Mouse (Mus musculus): ENCODE data around the gene Pml. TPM values are rescaled to one million over a fixed set of nuclear protein-coding genes. Genes with fewer than 3 reads are reported as not detected.
"Not testable (repeated sequence)": the region's sequence is repeated elsewhere in the genome, so short reads cannot be mapped to it uniquely, and the experiment has no call there.

Pml gene
- polyA plus RNA-seq, 1 experiment from 2014 or later, result 15.3 TPM

GRCm38 (mm10) chr9:58275115-58275774, 25.7 kb upstream of the Pml start:
- peak; percentile 87 for ATAC-seq (ENCODE audit: low read depth)
- Histone ChIP-seq H3K27ac (replicated peaks; ENCODE audit: low read depth, low read length) (peak overlapping the region; percentile 81), H3K27me3 (replicated peaks; ENCODE audit: control insufficient read depth, insufficient read depth, low read length) (no peaks in the 10 kb centered on the region), H3K4me2 (ENCODE audit: low read depth, low read length) (peak overlapping the region; percentile 30), H3K4me1 (ENCODE audit: control insufficient read depth, insufficient read depth, low read length) (peaks cover 16% of the 10 kb centered on the region), H3K9me3 (ENCODE audit: control insufficient read depth, low read length) (no peaks in the 10 kb centered on the region), H3K4me3 (ENCODE audit: low read depth, low read length) (no peak overlapping the region; the same call in 1 of the 2 replicates), H3K9ac (ENCODE audit: low read depth, low read length) (peak overlapping the region; percentile 16; the same call in 1 of the 2 replicates), H3K36me3 (ENCODE audit: control insufficient read depth, insufficient read depth, low read length) (no peaks in the 10 kb centered on the region)
- WGBS, result 7% methylated on average over 8 of the region's 8 CpGs
- DNase-seq (ENCODE audit: low spot score), result peak; percentile 88

DNA sequence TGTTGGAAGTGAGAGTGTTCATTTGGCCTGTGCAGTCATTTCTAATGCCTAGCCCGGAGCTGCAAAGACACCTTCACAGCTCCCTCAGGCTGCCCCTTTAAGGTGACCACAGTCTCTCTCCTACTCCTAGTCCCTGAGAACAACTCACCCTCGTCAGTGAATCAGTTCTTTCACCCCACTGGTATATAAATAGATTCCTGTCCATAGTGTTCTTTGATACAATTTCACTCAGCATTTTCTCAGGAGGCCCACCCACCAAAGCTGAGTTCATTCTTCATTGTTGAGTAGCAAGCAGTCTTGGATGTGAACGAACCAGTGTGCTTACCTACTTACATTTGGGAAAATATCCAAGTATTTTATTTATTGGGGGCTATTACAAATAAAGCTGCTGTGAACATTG, 25.0 kb upstream of the Pml start:
- WGBS, result 43% methylated on average over 3 of the region's 3 CpGs
- H3K4me1 ChIP-seq (ENCODE audit: control insufficient read depth, insufficient read depth, low read length), result peaks cover 16% of the 10 kb centered on the region
- H3K9me3 ChIP-seq (ENCODE audit: control insufficient read depth, low read length), result no peaks in the 10 kb centered on the region
- H3K36me3 ChIP-seq (ENCODE audit: control insufficient read depth, insufficient read depth, low read length), result no peaks in the 10 kb centered on the region
- H3K4me2 ChIP-seq (ENCODE audit: low read depth, low read length), result no peak overlapping the region
- no peak overlapping the region for H3K9ac ChIP-seq (ENCODE audit: low read depth, low read length)
- H3K27me3 ChIP-seq (replicated peaks; ENCODE audit: control insufficient read depth, insufficient read depth, low read length), result no peaks in the 10 kb centered on the region
- H3K4me3 ChIP-seq (ENCODE audit: low read depth, low read length), result no peak overlapping the region
- ATAC-seq (ENCODE audit: low read depth), result no peak
- DNase-seq (ENCODE audit: low spot score), result no peak
- H3K27ac ChIP-seq (replicated peaks; ENCODE audit: low read depth, low read length), result peak overlapping the region; percentile 81

GRCm38 (mm10) chr9:58274101-58274604, 24.6 kb upstream of the Pml start:
- no peak overlapping the region for H3K4me2 ChIP-seq (ENCODE audit: low read depth, low read length)
- no peaks in the 10 kb centered on the region for H3K9me3 ChIP-seq (ENCODE audit: control insufficient read depth, low read length)
- 66% methylated on average over 7 of the region's 7 CpGs for whole genome bisulfite sequencing
- peak overlapping the region; percentile 81; the same call in 1 of the 2 replicates for H3K27ac ChIP-seq (replicated peaks; ENCODE audit: low read depth, low read length)
- H3K27me3 ChIP-seq (replicated peaks; ENCODE audit: control insufficient read depth, insufficient read depth, low read length), result no peaks in the 10 kb centered on the region
- DNase-seq (ENCODE audit: low spot score) (no peak), ATAC-seq (ENCODE audit: low read depth) (no peak)
- no peaks in the 10 kb centered on the region for H3K36me3 ChIP-seq (ENCODE audit: control insufficient read depth, insufficient read depth, low read length)
- no peak overlapping the region for H3K9ac ChIP-seq (ENCODE audit: low read depth, low read length)
- H3K4me1 ChIP-seq (ENCODE audit: control insufficient read depth, insufficient read depth, low read length), result peaks cover 16% of the 10 kb centered on the region
- H3K4me3 ChIP-seq (ENCODE audit: low read depth, low read length), result no peak overlapping the region

GRCm38 (mm10) chr9:58272855-58273254, 23.3 kb upstream of the Pml start:
- no peaks in the 10 kb centered on the region for H3K9me3 ChIP-seq (ENCODE audit: control insufficient read depth, low read length)
- WGBS, result 77% methylated on average over 9 of the region's 9 CpGs
- no peak for ATAC-seq (ENCODE audit: low read depth)

DNA sequence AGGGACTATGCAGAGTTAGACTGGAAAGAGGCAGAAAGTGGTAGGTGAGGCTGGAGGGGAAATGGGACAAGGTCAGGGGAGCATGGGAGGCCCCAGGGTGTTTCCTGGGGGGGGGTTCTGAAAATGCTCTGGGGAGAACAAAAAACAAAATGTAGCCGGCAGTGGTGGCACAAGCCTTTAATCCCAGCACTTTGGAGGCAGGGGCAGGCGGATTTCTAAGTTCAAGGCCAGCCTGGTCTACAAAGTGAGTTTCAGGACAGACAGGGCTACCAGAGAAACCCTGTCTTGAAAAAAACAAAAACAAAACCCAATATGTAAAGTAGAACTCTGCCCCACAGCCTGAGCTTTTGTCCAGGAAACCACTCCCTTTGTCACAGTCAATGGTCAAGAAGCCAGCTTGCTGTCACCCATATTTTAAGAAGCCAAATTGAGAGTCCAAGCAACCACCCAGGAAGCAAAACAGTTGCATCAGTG, 22.5 kb upstream of the Pml start:
- DNase-seq (ENCODE audit: low spot score) (no peak), ATAC-seq (ENCODE audit: low read depth) (no peak)
- Histone ChIP-seq H3K4me2 (ENCODE audit: low read depth, low read length) (no peak overlapping the region), H3K27me3 (replicated peaks; ENCODE audit: control insufficient read depth, insufficient read depth, low read length) (no peaks in the 10 kb centered on the region), H3K27ac (replicated peaks; ENCODE audit: low read depth, low read length) (no peak overlapping the region), H3K9ac (ENCODE audit: low read depth, low read length) (no peak overlapping the region), H3K4me1 (ENCODE audit: control insufficient read depth, insufficient read depth, low read length) (peaks cover 16% of the 10 kb centered on the region), H3K9me3 (ENCODE audit: control insufficient read depth, low read length) (no peaks in the 10 kb centered on the region), H3K36me3 (ENCODE audit: control insufficient read depth, insufficient read depth, low read length) (no peaks in the 10 kb centered on the region), H3K4me3 (ENCODE audit: low read depth, low read length) (no peak overlapping the region)
- WGBS, result 73% methylated on average over 2 of the region's 2 CpGs

More at GRCm38 (mm10) chr9:58272855-58273254, 23.3 kb upstream of the Pml start:
- H3K27me3 ChIP-seq (replicated peaks; ENCODE audit: control insufficient read depth, insufficient read depth, low read length), result no peaks in the 10 kb centered on the region
- DNase-seq (ENCODE audit: low spot score), result no peak
- H3K27ac ChIP-seq (replicated peaks; ENCODE audit: low read depth, low read length), result no peak overlapping the region
- no peaks in the 10 kb centered on the region for H3K36me3 ChIP-seq (ENCODE audit: control insufficient read depth, insufficient read depth, low read length)
- no peak overlapping the region for H3K9ac ChIP-seq (ENCODE audit: low read depth, low read length)
- no peak overlapping the region for H3K4me3 ChIP-seq (ENCODE audit: low read depth, low read length)
- no peak overlapping the region for H3K4me2 ChIP-seq (ENCODE audit: low read depth, low read length)
- H3K4me1 ChIP-seq (ENCODE audit: control insufficient read depth, insufficient read depth, low read length), result peaks cover 16% of the 10 kb centered on the region

- not testable (repeated sequence) for DNase-seq (ENCODE audit: low spot score); H3K27me3 ChIP-seq (replicated peaks; ENCODE audit: control insufficient read depth, insufficient read depth, low read length); ATAC-seq (ENCODE audit: low read depth); H3K4me3 ChIP-seq (ENCODE audit: low read depth, low read length); H3K36me3 ChIP-seq (ENCODE audit: control insufficient read depth, insufficient read depth, low read length); H3K4me2 ChIP-seq (ENCODE audit: low read depth, low read length); H3K9ac ChIP-seq (ENCODE audit: low read depth, low read length); H3K9me3 ChIP-seq (ENCODE audit: control insufficient read depth, low read length); H3K27ac ChIP-seq (replicated peaks; ENCODE audit: low read depth, low read length)
- WGBS, result 87% methylated on average over 9 of the region's 9 CpGs
- H3K4me1 ChIP-seq (ENCODE audit: control insufficient read depth, insufficient read depth, low read length), result peaks cover 16% of the 10 kb centered on the region
Observed at GRCm38 (mm10) chr9:58271551-58271950, 22.0 kb upstream of the Pml start.

- Histone ChIP-seq H3K27me3 (replicated peaks; ENCODE audit: control insufficient read depth, insufficient read depth, low read length) (no peaks in the 10 kb centered on the region), H3K27ac (replicated peaks; ENCODE audit: low read depth, low read length) (no peak overlapping the region), H3K9ac (ENCODE audit: low read depth, low read length) (no peak overlapping the region), H3K4me2 (ENCODE audit: low read depth, low read length) (no peak overlapping the region), H3K4me1 (ENCODE audit: control insufficient read depth, insufficient read depth, low read length) (peaks cover 18% of the 10 kb centered on the region), H3K36me3 (ENCODE audit: control insufficient read depth, insufficient read depth, low read length) (no peaks in the 10 kb centered on the region), H3K9me3 (ENCODE audit: control insufficient read depth, low read length) (no peaks in the 10 kb centered on the region), H3K4me3 (ENCODE audit: low read depth, low read length) (no peak overlapping the region)
- ATAC-seq (ENCODE audit: low read depth), result no peak
- DNase-seq (ENCODE audit: low spot score), result no peak
- WGBS, result 75% methylated on average over 3 of the region's 3 CpGs
Observed at GRCm38 (mm10) chr9:58271109-58271508, 21.5 kb upstream of the Pml start.

GRCm38 (mm10) chr9:58270081-58270480, 20.5 kb upstream of the Pml start:
- Histone ChIP-seq H3K9me3 (ENCODE audit: control insufficient read depth, low read length) (no peaks in the 10 kb centered on the region), H3K27ac (replicated peaks; ENCODE audit: low read depth, low read length) (no peak overlapping the region), H3K27me3 (replicated peaks; ENCODE audit: control insufficient read depth, insufficient read depth, low read length) (no peaks in the 10 kb centered on the region), H3K36me3 (ENCODE audit: control insufficient read depth, insufficient read depth, low read length) (no peaks in the 10 kb centered on the region), H3K4me3 (ENCODE audit: low read depth, low read length) (no peak overlapping the region), H3K4me2 (ENCODE audit: low read depth, low read length) (no peak overlapping the region), H3K4me1 (ENCODE audit: control insufficient read depth, insufficient read depth, low read length) (peaks cover 12% of the 10 kb centered on the region), H3K9ac (ENCODE audit: low read depth, low read length) (no peak overlapping the region)
- no peak for ATAC-seq (ENCODE audit: low read depth)
- no peak for DNase-seq (ENCODE audit: low spot score)
- 61% methylated on average over 3 of the region's 3 CpGs for WGBS
